In the genomic region with DNA sequence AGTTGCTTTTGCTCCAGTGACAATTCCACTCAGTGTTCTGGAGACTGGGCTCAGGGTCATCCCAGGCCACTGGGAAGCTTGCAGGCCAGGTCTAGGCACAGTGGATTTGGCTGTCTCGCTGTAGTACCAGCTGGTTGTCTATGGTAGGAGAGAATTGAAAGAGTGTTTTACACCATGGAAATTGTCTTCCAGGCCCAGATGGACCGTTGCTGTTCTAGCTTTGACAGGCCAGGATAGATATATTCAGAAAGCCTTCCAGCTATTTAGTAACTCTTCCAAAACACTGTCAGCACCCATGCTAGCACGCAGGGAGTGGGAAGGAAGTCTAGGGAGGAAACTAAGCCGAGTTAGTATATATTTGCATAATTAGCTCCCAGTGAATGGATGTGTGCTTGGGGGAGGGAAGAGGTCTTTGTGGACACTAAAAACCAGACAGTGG, we compare ENCODE assay signal across 9 mouse cellular contexts.
A peak's percentile ranks its signal among the peaks of the same experiment; 100 is the strongest.
DNase-seq lines count a peak whose midpoint lies in the region; ATAC-seq and TF ChIP-seq lines count a peak whose summit lies in the region.
"Had no signal": no experiment of that assay in that cellular context is flagged by ENCODE, and none has a peak within 500 bp of the region (broad histone marks: within the 10 kb centered on the region; RNA-seq: fewer than 3 reads in every experiment).

No protein-coding gene starts in this region.

- H3K36me3 ChIP-seq in heart, embryonic 12.5 days, result no peaks in the 10 kb centered on the region
- H3K36me3 ChIP-seq in thymus, adult 2 months (ENCODE audit: control insufficient read depth, insufficient read depth, low read length), result no peaks in the 10 kb centered on the region

- no peak overlapping the region for H3K27ac ChIP-seq in heart, embryonic 12.5 days (ENCODE audit: poor library complexity, severe bottlenecking)
- H3K27ac ChIP-seq in thymus, adult 2 months (ENCODE audit: control insufficient read depth, insufficient read depth, low read length), result no peak overlapping the region

- no peak overlapping the region for H3K9ac ChIP-seq in heart, embryonic 12.5 days

- peak; percentile 96 for DNase-seq in heart, adult 11 months
- DNase-seq in heart, postnatal 10 days, result peak; percentile 70 to 79
- DNase-seq in layer of hippocampus, postnatal 36 days, result peak; percentile 59
- peak; percentile 56 to 64 for DNase-seq in right cerebral cortex, adult 2 months (ENCODE audit: low spot score in 2 of 2)
- no peak for DNase-seq in thymus, adult 2 months
- no peak for DNase-seq in embryo, embryonic 9.5 days (ENCODE audit: extremely low spot score)
- no peak for DNase-seq in gastrocnemius, postnatal 4 days (ENCODE audit: low spot score in 2 of 2)
- DNase-seq: kidney, postnatal 25 days had no signal

- no peaks in the 10 kb centered on the region for H3K9me3 ChIP-seq in heart, embryonic 12.5 days (replicated peaks)

- 53% methylated on average over 4 of the region's 4 CpGs for WGBS in heart, embryonic 12.5 days
- 67% methylated on average over 4 of the region's 4 CpGs for WGBS in thymus, adult 2 months

- no peak for TF ChIP-seq CTCF in thymus, adult 2 months (IDR thresholded peaks at IDR 0.05; ENCODE audit: borderline replicate concordance, control insufficient read depth, extremely low read depth, insufficient read depth, low read length, poor library complexity)

- intact Hi-C loops in heart, postnatal 10 days (cut with DNase I), result no loop called here

- no peak overlapping the region for H3K4me2 ChIP-seq in heart, embryonic 12.5 days

- H3K27me3 ChIP-seq in heart, embryonic 12.5 days (replicated peaks), result no peaks in the 10 kb centered on the region
- no peaks in the 10 kb centered on the region for H3K27me3 ChIP-seq in thymus, adult 2 months (ENCODE audit: control insufficient read depth, insufficient read depth, low read length)

- TF ChIP-seq POLR2A in thymus, adult 2 months (IDR thresholded peaks at IDR 0.05; ENCODE audit: control insufficient read depth, extremely low read depth, insufficient read depth, low read length, poor library complexity), result no peak

- ATAC-seq in heart, embryonic 12.5 days (ENCODE audit: insufficient number of reproducible peaks, low FRiP score), result no peak

- no peak overlapping the region for H3K4me3 ChIP-seq in heart, embryonic 12.5 days
- no peak overlapping the region for H3K4me3 ChIP-seq in thymus, adult 2 months (ENCODE audit: control insufficient read depth, insufficient read depth, low read length)

- H3K4me1 ChIP-seq in heart, embryonic 12.5 days (replicated peaks), result no peaks in the 10 kb centered on the region
- H3K4me1 ChIP-seq in thymus, adult 2 months (replicated peaks; ENCODE audit: control insufficient read depth, insufficient read depth, low read length), result no peaks in the 10 kb centered on the region

Comparison
In these comparisons a context has a peak if more than half of its experiments do, and no peak if none do; other contexts are left out.
1. DNase-seq: peak in heart, adult 11 months (single experiment), heart, postnatal 10 days (2 of 2), layer of hippocampus, postnatal 36 days (2 of 2) and right cerebral cortex, adult 2 months (2 of 2); none in thymus, adult 2 months (single experiment), embryo, embryonic 9.5 days (single experiment) and gastrocnemius, postnatal 4 days (0 of 2).